Mouse (Mus musculus) adrenal gland, postnatal 10 days (tissue): ENCODE measurements at regions not wholly inside any gene's neighbourhood (a gene's known extent, or its start where the extent isn't known, plus 50 kb on each side); places are given as distances from the start of the nearest gene placed in this dataset.
A peak's percentile ranks its signal among the peaks of the same experiment; 100 is the strongest.

ENCODE experiments used
- DNase-seq: peaks from one replicate; pipeline ENCODE4 v3.0.0; 2021; ENCODE audit warnings: mixed read lengths

DNA sequence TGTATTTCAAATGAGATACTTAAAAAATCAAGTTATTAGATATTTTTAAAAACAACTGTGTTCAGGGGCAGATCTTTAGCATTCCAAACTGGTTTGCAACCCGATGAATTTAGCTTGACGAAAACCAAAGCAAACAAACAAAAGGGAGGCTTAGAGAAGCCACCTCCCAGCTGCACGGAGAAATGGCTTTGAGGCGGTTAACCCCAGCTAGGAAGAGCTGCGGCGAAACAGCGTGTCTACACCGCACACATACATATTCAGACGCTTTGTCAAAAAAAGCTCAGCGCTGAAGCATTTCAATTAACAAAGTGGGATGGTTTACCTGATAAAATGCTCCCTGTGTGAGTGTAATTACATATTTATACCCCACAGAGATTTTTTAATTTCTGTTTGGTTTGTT is 123.0 kb upstream of the Ap5m1 start:
- DNase-seq = no peak

DNA sequence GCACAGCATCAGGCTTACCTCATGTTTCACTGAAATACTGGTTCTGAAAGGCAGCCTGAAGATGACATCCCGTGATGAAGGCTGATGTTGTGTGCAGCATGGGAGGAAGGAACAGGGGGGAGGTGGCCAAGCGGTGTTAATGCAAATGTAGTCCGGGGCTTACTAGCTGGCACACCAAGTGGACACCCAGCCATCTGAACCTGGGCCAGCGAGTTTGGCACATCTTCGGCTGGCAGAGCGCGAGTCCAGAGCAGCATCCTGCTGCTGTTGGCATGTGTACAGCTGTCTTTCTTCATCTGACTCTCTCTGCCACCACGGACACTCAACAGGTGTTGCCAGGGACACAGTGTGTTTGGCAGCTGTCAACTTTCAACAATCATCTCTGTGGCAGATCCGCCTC is 135.0 kb upstream of the Ap5m1 start:
- DNase-seq = no peak

DNA sequence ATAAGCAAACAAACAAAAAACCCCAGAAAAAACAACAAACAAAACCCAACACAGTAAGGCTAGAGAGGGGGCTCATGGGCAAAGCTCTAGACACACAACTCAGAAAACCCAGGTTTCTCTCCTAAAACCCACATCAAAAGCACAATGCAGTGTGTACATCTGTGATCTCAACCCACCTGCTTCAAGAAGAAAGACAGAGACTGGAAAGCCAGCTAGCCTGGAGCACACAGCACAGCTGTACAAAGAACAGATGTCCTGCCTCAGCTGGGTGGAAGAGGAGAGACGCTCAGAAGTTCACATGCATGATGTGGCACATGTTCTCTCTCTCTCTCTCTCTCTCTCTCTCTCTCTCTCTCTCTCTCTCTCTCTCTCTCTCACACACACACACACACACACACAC is 140.0 kb upstream of the Ap5m1 start:
- no peak for DNase-seq

DNA sequence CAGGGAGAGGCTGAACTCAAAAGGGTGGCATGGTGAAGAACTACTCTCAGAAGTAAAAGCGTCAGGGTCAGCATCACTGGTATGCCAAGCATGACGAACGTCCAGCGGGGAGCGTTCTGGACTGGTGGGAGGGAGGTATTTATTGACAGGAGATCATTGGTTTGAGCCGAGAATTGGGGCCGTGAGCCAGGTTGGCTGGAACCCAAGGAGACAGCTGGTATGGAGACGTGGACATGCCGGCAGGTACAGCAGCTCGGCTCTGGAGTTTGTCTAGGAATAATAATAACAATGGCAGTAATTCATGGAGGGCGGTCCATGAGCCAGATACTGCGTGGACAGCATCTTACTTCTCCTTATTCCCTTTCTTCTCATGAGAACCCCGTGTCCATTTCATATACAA is 156.5 kb upstream of the Ap5m1 start:
- DNase-seq = no peak

DNA sequence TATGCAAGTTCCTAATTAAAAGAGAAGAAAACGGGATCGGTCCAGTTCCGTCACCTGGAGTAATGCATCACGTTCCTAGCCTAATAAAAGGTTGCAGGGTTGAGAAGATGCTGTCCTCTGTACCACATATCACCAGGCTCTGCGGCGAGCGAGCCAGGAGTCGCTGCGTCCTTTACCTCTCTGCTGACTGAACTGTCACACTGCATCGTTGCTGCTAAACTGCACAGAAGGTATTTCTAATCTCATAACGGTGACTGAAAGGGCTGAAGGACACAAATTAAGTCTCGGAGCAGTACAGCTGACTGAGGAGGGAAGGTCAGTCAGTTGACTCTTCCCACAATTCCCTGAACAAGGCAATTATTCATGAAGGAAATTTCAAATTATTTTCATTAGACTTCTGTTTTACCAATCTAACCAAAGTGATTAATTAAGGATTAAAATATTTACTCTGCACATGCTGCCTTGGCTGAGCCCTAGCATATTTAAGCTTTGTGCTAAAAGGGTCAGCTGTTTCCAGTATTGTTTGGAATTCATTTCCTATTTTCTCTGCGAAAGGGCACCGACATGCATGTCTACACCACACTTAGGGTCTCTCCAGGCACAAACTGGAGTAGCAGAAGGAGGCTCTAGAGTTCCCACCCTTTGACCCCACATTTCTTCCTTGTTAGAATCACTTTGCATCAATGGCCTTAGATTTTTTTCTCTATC is 157.8 kb upstream of the Ap5m1 start:
- DNase-seq = no peak

DNA sequence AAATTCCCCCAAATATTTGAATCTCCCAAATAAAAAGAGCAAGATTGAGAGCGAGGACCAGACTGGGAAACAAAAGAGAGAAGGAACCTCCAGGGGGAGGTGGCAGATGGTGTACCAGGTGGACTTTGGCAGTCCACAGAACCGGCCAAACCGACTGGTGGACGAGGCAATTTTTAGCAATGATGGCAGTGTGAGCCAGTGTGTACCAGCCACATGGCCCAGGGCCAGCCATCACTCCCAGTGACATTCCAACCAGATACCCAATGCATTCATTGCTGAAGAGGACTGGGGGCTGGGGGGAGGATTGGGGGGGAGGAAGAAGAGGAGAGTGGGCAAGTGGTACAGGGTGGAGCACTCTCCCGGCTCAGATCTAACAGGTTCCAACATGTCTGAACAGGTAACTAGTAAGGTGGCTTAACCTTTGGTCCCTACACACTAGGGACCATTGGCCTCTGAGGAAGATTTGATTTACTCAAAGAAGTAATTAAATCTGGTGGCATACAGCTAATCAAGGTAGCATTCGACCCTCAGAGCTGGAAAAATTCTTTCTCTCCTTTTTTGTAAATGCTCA is 158.4 kb upstream of the Ap5m1 start:
- no peak for DNase-seq

DNA sequence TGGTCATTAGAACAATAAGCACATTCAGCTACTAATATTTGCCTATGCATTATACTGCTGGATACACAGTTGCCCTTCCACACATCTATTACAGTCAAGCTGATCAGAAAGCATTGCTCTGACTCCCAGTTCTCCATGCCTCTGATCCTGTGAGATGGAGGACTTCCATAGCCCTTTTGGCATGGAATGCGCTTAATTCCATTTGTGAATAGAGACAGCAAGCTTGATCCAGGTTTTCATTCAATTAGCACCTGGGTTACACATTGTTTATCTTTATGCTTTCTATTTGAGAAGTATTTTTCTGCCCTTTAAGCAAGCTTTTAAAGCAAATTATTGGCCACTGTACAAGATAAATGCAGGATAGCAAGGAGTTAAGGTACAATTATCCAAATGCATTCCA is 158.9 kb upstream of the Ap5m1 start:
- no peak for DNase-seq

DNA sequence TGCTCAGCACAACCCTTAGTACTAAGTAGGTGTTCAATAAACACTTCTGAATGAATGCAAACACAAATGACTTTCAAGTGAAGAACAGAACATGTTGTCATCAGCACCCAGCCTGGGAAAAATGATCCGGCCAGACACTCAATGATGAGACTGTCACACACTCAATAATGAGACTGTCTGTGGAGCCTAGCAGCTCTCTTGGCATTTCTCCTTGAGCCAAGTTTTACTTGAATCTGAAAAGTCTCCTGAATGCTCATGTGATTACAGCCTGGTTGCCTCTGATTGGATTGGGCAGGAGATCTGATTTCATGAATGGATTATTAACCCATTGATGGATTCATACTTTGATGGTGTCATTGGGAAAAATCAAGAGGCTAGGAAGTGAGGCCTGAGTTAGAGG is 161.3 kb upstream of the Ap5m1 start:
- no peak for DNase-seq

DNA sequence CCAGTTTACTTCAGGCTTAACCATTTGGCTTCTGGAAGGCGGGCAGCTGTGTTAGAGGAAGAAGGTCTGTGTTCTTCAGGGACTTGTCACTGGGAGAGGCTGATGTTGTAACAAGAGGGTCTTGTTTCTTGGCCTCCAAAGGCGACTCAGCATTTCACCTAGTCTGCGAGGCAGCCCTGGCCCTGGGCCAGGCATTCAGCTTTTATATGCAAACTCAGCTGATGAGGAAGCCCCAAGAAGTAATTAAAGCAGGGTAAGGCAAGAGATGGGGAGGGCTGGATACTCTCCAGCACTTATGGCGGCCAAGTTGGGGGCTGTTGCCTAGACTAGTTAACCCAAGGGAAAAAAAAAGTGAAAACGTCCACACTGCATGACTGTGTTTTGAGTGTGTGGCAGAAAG is 162.4 kb upstream of the Ap5m1 start:
- DNase-seq = no peak

DNA sequence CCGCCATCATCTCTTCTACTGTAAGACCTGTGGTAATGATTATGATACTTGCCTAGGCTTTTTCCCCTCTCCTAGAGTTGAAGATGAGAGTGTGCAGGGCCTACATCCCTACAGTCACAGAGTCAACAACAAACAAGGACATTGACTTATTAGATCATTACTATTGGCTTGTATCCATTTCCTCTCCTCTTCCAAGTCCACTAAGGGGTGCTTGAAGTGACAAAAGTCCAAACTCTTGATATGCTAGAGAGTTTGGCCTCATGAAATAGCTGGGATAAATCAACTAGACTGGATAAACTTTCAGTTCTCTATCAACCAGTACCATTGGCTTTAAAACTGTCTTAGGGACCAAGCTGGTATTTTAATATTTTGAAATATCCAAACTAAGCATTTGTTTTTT is 165.7 kb upstream of the Ap5m1 start:
- no peak for DNase-seq

DNA sequence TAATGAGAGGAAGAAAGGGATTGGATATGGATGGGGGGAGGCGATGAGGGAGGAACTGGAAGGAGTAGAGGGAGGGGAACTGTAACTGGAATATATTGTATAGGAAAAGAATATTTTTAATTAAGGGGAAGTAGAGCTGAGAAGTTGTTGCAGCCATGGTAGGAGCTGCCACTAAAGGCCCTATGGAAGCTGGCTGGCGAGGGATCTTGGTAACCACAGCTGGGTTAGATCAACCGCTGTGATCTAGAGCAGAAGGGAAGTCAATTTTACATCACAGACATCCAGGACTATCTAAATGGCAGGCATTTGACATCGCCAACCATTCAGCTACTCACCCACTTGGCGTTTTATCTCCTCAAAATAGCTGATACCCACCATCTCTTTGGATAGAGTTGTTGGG is 168.8 kb upstream of the Ap5m1 start:
- no peak for DNase-seq

DNA sequence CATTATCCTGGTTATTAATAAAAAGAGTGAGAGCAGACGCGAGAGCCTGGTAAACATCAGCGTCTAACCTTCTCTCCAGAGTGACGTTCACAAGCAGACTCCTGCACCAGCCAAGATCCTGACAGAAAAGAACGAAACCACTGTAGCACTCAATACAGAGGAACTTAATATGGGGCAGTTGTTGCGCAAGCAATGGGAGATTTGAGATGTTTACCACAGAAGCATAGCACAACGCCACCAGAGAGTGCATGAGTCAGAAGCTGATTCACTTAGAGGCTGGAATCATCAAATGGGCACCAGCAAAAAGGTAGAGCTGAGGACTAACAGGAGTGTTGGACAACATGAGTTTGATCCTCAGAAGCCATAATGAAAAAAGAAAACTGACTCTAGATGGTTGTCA is 169.7 kb upstream of the Ap5m1 start:
- DNase-seq = no peak

DNA sequence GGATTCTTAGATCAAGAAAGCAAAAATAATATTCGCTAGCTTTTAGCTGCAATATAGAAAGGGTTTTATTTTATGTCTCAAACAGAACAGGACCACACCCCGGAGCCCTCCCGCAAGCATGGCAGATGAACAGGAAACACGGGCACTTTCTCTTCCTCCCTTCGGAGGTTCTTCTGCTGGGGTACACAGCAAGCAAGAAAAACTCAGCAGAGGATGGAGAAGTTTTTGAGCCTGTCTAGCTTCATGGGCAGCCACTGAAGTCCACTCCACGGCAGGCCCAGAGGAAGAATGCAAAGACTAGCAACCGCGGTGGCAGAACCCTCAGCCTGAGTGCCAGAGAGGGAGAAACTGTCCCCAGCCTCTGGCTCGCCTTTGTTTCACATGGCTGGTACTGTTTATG is 174.7 kb upstream of the Ap5m1 start:
- DNase-seq = no peak

DNA sequence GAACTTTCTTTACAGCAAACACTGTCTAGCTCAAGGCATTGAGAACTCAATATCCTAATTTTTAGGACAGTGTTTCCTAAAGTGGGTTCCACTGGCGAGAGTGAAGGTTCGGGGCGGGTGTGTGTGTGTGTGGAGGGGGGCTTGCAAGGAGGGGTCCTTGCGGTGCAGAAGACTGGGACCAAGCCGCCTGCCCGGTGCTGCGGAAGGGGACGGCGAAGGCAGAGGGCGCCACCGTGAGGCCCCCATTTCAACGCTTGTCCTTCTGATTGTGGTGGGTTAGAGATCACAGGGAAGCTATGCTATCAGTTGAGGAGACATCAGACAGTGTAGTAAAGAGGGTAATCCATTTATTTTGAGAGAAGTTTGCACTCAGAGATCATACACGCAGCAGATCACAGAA is 176.9 kb upstream of the Ap5m1 start:
- peak; percentile 3 for DNase-seq

DNA sequence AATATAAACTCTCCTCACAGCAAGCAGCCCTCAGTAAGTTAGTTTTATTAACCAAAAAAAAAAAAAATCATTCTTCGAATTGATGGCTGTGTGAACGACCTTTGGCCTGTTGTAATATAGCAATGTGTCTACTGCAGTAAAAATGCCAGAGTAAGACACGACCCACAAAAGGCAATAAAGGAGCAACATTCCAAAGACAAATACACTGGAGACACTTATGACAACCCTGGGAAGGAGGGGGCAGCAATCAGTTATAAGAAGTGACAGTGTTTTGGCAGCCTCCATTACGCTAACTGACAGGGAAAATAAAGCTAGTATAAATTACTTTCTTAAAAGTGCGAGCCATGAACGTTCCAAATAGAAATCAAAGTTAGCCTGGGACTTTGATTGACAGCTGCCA is 185.9 kb upstream of the Ap5m1 start:
- DNase-seq = no peak

DNA sequence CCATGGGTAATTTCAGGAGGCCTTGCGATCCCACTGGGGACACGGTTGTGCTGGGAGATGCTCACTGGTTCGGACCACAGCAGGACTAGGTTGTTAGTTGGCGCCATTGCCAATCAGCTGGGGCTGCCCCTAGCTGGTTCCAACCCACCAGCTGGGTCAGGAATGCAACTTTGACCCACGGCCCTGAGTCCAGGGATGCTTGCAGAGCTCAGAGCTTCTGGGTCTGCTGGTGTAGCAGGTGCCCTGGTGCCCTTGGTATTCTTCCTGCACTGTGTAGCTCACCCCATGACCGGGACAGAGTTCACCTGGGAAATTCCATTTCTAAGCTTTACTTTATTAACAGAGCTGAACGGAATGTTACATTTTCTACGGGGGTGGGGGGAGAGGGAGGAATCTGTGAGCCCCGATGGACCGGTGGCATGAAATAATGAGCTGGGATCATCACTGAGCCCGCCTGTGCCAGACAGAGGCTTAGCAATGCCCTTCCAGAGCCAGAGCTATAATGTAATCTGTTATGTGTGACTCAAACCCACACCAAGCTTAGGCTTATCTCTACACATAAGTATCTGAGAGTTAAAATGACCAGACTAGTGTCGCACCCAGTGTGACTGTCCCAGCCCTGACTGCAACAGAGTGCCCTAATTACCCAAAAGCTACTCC is 187.8 kb upstream of the Ap5m1 start:
- DNase-seq = no peak

DNA sequence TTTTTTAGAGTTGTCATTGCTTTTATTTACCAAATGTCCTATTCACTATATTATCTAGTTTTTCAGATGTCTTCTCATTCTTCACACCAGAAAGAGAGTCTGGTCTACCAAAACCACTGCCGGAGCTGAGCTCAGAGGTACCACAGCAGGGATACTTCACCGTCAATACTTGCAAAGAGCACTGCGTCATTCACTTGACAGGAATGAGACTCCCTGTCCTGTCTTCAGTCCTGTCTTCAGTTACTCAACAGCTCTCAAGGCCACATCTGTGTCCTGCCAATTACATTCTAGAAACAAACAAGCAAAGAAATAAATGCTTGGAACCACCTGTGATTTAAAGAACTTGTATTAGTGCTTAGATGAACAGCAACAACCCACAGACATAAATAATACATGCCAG is 194.6 kb upstream of the Ap5m1 start:
- no peak for DNase-seq

DNA sequence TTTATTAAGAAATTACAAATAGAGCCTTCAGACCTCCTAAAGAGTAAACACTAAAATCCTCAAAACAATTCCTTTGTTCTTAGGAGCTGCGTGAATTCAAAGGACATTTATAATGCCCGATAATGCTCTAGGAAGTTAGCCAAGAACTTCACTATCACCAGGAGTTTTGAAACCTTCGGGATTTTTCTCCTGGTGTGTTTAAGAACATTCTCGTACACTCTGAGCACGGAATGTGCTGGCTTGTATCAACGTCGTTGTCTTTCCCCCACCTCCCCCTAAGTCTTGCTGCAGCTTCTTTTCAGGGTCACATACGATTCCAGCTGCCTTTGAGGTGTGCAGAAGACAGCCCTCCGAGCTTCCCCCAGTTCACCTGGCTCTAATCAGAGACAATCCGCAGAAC is 195.9 kb upstream of the Ap5m1 start:
- no peak for DNase-seq

DNA sequence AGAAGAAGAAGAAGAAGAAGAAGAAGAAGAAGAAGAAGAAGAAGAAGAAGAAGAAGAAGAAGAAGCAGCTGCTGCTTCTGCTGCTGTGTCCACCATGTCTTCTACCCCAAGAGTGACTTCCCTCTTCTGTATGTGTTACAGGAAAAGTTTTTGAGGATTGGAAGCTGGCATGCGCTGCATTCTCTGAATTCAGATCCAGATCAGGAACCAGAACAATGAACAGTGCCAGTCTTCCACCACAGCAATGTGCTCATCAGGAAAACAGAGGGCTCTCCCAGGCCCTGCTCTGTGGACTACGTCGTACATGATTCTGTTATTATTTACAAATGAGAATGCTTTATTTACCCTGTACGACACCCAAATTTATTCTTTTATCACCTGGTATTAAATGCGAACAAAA is 181.8 kb upstream of the Otx2 start:
- DNase-seq = no peak

DNA sequence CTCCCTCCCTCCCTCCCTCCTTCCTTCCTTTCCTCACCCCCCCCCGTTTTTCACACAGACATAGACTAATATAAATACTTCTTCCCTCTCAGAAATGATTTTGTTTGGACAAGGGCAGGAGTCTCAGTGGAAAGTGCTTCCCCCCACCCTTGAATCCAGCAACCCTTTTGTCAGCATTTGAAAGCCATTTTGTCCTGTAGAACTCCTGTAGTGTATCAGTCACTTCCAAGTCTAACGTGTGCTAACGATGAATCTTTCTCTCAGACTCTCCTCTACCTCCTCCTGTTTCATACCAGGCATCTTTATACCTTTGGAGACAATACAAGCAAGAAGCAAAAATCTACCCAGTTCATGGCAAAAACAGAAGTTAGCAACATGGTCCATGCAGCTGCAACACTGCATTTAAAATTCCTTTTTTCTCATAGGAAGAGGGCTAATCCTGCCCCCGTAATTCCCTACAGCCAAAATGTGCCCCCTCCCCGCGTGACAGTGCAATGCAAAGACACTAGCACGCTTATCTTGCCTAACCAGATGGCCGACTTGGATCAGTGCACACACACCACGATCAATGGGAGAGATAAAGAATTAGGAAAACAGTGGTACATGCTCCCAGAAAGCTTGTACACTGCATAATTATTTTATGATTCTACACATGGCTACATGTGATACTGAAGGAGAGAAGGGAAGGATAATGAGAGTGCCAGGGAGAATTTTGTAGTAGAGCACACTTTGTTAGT is 180.7 kb upstream of the Otx2 start:
- no peak for DNase-seq

DNA sequence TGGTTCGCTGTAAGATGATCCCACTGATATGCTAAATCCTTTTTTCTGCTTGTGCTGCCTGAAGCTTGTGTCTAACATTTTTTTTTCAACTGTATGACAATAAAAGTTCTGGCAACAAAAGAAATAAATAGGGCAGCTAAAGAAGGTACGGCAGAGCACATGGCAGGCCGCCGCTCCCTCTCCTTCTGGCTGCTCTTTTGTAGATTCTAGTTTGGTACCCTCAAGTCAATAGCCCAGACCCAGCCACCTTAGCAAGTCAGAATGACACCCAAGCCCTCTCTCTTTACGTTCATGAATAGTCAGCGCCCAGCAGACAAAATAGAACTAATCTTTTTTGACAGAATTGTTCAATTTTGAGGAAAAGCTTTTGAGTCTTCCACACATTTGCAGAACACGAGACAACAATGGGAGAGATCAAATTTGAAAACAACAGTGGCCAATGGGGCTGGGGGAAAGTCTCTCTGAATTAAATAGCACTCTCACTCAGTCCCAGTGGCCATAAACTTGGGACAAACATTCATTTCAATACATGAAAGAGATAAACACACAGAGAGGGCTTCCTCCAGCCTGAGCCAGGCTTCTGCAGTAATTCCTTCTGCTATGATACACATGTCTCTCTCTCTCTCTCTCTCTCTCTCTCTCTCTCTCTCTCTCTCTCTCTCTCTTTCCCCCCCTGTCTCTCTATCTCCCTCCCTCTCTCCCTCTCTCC is 180.0 kb upstream of the Otx2 start:
- no peak for DNase-seq

DNA sequence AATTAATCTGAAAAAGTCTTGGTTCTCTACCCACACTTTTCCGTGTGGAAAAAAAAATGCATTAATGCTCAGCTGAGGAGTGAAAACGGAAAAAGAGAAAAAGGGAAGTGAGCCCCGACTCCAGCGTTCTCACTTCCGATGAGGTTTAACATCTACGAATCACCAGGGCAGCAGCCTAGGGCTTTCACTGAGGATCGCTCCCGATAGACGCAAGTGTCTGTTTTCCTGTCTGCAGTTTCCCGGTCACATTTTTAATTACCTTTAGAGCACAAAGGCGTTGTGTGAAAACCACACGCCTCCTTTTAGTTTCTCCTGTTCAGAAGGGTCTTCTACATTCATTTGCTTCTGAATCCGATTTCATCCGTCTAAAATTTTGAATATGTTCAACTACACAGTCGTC is 179.2 kb upstream of the Otx2 start:
- DNase-seq = no peak

DNA sequence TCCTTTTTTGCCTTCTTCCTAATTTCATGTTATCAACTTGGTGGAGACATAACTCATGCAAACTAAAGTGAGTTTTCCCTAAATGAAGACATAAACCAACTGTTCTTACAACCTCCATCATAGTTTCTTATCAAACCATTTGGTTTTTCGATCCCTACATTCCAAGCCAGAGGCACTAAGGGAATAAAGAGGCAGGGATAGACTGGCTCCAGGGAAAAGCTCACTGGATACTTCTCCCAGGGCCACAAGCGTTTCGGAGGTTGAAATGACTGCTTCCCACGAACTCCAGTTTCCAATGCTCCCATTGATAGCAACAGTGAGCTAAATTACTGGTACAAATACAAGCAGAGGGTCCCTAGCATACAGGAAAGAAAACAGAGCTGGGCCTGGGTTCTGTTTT is 178.4 kb upstream of the Otx2 start:
- no peak for DNase-seq
